Mouse (Mus musculus) monocyte, adult 5-6 weeks (primary cell): ENCODE measurements around the gene Zfp683. TPM values are rescaled to one million over a fixed set of nuclear protein-coding genes. Genes with fewer than 3 reads are reported as not detected.

Experiments
- ATAC-seq: fragments of 153-309, 156-312 bp; replicated peaks from 2 replicates; pipeline ENCODE4 v1.8.0; 2017; ENCODE audit warnings: mild to moderate bottlenecking; ENCODE audit not compliant: low TSS enrichment, insufficient number of reproducible peaks, severe bottlenecking, poor library complexity, low FRiP score
- total RNA-seq: library from RNA; stranded (forward); fragments of 200-1000, 200-491, 200-594 nt; gene quantifications from 3 replicates; pipeline ENCODE4 v1.2.3, GENCODE M21; 2017

Zfp683 gene
- total RNA-seq, 1 experiment from 2014 or later: not detected

- no peak for ATAC-seq
These were observed 31.4 kb downstream of the Zfp683 start for GRCm38 (mm10) chr4:134084999-134085398.

DNA sequence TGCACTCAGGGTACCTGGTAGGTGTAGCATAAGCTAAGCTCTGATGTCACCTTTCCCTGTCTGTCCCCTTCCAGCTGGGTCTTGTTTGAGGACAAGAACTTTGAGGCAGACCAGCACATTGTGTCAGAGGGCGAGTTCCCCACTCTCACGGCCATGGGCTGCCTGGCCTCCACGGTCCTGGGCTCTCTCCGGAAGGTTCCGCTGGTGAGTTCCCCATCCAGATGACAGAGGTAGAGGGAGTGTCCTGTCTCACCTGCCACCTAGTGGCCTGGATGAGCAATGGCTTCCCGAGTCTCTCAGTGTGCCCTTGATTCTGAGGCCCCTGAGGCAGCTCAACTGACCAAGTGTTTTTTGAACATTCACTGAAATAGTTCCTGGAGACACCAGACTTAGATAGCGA, 33.8 kb downstream of the Zfp683 start:
- peak; percentile 87 for ATAC-seq

DNA sequence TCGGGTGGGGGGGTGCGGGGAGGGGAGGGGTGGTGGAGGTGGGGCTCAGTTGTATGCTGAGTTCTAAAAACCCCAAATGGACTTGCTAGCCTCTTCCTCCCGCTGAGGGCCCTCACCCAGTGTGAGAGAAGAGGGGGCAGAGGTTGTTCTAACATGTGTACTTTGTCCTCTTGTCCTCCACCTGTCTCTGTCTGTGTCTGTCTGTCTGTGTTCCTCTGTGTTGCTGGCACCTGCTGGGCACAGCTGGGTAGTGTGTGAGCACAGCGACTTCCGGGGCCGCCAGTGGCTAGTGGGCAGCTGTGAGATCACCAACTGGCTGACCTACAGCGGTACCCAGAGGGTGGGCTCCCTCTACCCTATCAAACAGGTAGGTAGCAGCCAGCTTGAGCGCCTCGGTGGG, 35.4 kb downstream of the Zfp683 start:
- ATAC-seq: no peak

GRCm38 (mm10) chr4:134090521-134091224, 37.0 kb downstream of the Zfp683 start:
- ATAC-seq: no peak

DNA sequence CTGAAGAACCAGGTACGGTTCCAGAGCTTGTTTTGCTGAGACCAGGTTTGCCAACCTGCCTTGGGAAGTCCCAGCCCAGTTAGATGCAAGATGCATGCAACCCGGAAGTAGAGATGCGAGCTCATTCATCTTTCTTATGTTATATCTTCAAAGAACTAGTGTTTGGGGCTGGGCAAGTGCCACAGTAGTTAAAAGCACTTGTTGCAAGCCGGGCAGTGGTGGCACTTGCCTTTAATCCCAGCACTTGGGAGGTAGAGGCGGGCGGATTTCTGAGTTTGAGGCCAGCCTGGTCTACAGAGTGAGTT, 37.5 kb downstream of the Zfp683 start:
- no peak for ATAC-seq

GRCm38 (mm10) chr4:134092382-134093288, 39.0 kb downstream of the Zfp683 start:
- no peak for ATAC-seq

GRCm38 (mm10) chr4:134094004-134094564, 40.4 kb downstream of the Zfp683 start:
- ATAC-seq: no peak

DNA sequence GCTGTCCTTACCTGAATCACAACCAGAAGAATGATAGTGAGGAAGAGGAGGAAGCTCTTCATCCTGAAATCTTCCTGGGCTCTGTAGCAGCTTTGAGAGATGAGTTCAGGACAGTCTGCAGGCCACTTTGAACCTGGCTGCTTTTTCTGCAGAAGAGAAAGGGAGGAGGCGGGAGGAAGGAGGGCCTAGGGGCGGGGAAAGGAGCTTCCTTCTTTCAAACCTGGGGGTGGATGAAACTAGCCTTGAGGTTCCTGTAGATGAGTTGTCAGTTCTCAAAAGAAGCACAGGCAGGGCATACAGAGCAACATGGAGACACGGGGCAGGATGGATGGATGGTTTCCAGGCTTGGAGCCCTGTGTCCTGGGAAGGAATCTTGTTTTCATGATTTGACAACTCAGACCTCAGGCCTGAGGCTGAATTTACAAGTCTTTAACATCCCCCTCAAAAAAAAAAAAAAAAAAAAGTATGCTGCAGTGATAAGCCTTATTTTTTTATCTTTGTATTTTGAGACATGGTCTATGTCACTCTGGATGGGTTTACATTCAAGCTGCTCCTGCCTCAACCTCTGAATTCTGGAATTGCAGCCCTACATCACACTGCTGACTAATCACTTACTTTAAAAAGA, 41.4 kb downstream of the Zfp683 start, which contains the start of gene Cd52:
TSS of gene Cd52 (minus strand) at position 160 of the 625 bp plus-strand sequence.
- peak; percentile 41 for ATAC-seq

DNA sequence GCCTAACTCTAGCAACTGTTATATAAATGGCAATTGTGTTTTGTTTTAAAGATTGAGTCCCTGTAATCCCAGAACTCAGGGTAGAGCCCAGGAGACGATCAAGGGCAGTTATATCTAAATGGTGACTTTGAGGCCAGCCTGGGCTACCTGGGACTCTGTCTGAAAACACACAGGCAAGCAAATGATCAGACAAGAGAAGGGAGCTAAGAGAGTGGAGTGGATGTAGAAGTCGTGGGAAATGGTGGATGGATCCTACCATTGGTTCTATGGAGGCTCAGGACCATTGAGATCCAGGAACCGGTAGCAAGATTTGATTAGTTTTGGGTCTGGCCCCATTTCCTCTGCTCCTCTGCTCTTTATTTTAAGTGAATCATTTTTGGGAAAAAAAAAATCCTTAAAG, 42.5 kb downstream of the Zfp683 start:
- ATAC-seq: no peak

DNA sequence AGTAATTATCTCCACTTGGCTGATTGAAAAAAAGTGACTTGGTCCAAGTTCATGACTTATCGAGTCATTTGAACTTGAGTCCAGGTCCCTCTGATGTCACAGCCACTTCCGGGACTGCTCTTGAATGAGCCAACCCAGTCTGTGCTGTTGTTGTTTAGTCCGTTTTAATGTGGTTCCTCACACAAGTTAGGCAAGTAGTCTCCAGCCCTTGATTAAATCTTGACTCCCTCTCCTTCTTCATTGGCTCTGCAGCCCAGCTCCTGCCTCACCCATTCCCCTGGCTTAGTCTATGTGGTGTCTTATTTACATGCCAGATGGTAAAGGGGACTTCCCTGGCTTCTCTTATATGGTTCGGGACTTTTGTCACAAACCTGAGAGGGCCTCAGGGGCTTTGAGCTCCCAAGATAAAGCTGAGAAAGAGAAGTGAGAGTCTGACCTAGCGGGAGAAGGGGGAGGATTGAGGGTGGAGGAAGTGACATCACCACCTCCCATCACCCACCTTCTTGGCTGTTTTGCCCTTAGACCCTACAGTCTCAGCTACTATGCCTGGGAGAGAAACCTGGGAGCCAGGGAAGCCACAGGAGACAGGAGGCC, 43.5 kb downstream of the Zfp683 start:
- ATAC-seq: peak; percentile 73

DNA sequence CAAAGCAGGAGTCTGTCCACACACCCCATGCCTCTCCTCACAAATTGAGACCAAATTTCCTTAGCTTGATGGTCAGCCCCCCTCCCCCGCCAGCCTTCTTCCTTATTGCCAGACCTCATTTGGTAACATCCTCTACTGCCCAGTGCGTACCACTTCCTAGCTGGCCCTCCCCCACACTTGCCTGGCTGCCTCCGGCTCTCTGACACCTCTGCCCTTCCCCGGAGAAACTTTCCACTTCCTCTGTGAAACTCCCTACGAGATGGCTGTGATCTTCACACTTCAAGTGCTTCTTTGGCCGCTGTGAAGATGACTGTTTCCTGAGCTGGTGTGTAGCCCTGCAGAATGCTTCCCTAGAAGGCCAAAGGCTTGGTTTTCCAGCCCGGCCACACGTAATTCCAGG, 45.0 kb downstream of the Zfp683 start:
- ATAC-seq: peak; percentile 66

- no peak for ATAC-seq
These were observed 46.6 kb downstream of the Zfp683 start for GRCm38 (mm10) chr4:134100245-134100644.

DNA sequence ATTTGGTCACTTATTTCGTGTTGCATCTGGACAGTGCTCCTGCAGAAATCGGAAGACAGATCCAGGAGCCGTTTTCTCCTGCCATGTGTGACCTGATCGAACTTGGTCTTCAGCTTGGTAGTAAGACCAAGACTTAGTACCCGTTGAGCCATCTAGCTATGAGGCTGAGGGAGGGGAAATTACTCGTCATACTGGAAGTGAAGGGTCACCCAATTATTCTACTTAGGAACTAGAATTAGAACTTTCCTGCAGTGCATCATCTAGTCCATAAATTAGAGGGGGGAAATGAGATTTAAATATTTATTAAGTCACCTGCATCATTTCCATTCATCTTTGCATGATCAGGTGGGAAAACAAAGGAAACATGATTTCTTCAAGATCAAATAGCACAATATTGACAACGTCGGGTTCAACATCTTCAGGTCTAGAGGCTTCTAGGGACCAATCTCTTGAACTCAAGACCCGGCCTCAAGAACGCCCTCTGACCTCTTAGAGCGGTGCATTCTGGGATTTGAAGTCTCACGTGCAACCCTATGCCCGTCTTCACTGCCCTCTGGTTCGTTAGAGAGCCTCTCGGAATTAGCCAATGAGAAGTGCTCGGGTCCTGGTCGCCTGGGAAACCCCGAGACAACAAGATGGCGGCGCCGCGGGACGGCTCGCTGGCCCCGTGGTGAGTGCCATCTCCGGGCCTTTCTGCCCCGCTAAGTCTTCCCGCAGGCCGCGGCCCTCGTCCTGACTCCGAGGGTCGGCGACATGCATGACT, 48.5 kb downstream of the Zfp683 start, which contains the start of gene Ubxn11:
TSS of gene Ubxn11 (plus strand) at position 592 of the 763 bp plus-strand sequence.
- peak; percentile 86 for ATAC-seq

- ATAC-seq: no peak
These were observed 49.1 kb downstream of the Zfp683 start for GRCm38 (mm10) chr4:134102742-134103119.

- no peak for ATAC-seq
These were observed 52.5 kb downstream of the Zfp683 start for GRCm38 (mm10) chr4:134106105-134106504.

DNA sequence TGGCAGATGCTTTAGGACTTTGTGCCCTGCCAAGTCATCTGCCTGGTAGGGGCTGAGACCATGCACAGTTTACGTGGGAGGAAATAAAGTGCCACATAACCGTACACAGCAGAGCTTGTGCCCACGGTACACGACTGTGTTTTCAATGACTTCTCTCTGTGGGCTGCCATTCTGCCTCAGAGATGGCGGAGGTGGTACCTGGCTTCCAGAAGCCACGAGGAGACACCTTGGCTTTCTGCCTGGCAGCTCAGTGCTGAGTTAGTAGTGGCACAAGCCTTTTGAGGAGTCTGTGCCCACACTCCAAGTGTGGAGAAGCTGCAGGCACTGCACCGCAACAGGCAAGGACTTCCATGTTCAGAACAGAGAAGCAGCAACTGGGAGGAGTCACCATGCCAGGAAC, 54.1 kb downstream of the Zfp683 start:
- ATAC-seq: no peak

- no peak for ATAC-seq
These were observed 54.6 kb downstream of the Zfp683 start for GRCm38 (mm10) chr4:134108196-134108595.
